Mouse (Mus musculus) T-cell, adult 66 days (primary cell): Measurements from ENCODE around the gene Lce3f. TPM values are rescaled to one million over a fixed set of nuclear protein-coding genes. Genes with fewer than 3 reads are reported as not detected.

Experiments
- total RNA-seq, 2 experiments: library from RNA; stranded (reverse); gene quantifications; 3 replicates in 1 of 2; 4 replicates in 1 of 2; pipeline ENCODE4 v1.2.4; 2023

Gene Lce3f
- total RNA-seq, result not detected

GRCm38 (mm10) chr3:92991926-92992325, at the start of gene Lce3f:
Gene Lce3f, plus strand, starts transcription at chr3:92992226.

DNA sequence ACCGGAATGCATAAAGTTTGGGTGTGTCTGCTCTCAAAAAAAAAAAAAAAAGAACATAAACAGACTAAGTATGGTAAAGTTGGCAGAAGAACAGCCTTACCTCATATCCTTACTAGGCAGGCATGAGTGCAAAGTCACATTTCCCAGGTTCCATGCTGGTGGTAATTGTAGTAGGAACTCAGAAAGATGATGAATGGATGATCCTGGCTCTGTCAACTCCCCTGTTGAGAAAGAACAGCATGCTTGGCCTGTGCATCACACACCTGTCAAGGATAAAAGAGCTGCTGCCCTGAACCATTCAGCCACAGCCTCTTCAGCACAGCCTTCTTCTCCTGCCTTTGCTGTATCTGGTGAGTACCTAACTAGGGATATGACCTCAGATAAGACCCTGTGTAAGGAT, 47.8 kb upstream of the Lce3f start, which contains the start of gene Lce3c:
TSS of gene Lce3c (plus strand) at position 301 of the 400 bp plus-strand sequence.

DNA sequence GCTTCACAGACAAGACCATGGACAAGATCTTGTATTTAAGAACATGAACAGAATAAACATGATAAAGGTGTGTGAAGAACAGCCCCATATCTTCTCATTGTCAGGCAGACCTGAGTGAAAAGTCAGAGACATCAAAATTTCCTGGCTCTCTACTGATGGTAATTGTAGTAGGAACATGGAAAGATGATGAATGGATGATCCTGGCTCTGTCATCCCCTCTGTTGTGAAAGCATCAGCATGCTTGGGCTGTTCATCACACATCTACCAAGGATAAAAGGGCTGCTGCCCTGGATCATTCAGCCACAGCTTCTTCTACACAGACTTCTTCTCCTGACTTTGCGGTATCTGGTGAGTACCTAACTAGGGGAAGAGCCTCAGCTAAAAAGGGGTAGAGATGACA, 34.9 kb upstream of the Lce3f start, which contains the start of gene Lce3d:
TSS of gene Lce3d (plus strand) at position 301 of the 400 bp plus-strand sequence.

DNA sequence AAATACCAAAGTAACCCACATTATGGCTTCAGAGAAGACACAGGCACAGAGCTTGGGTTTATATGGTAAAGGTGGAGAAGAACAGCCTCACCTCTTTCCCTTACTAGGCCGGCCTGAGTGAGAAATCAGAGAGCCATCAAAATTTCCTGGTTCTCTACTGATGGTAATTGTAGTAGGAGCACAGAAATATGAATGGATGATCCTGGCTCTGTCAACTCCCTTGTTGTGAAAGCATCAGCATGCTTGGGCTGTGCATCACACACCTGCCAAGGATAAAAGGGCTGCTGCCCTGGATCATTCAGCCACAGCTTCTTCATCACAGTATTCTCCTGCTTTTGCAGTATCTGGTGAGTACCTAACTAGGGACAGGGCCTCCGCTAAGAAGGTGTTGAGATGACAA, 25.3 kb upstream of the Lce3f start, which contains the start of gene Lce3e:
TSS of gene Lce3e (plus strand) at position 301 of the 400 bp plus-strand sequence.

DNA sequence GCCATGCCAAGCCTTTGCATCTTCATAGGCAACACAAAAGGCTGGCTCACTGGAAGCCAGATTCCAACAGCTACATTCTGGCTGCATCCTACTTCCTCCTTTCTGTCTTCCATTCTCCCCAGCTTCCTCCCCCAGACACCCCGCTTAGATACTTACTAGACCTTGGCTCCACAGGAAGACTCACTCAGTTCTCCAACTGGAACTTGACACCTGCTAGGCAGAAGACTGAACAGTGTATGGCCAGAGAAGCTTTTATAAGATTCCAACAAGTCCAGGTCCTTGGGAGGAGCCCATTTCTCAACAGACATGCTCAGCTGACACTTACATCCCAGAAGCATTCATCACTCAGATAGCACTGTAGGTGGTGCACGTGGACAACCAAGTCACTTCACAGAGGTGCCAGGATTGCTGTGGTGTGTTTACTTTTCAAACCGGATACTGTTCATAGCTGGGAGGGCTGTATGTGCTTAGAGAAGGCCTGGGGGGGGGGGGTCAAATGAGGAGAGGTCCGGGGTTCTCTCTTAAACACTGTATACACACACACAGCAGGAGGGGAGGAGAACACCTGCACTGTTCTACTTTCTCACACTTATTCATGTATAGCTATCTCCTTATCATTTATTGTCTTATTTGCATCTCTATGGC, 23.6 kb downstream of the Lce3f start, which contains the start of gene Crct1:
TSS of gene Crct1 (minus strand) at position 228 of the 645 bp plus-strand sequence.

GRCm38 (mm10) chr3:93018960-93019359, 26.9 kb downstream of the Lce3f start, which contains the start of gene Lce1m:
Gene Lce1m, minus strand, starts transcription at chr3:93019060.

Other genes starting within 250 kb of the Lce3f start
- not detected for gene Lce1g, start 239.9 kb upstream of the Lce3f start, total RNA-seq
- not detected for gene Lce1h, start 227.2 kb upstream of the Lce3f start, total RNA-seq
- not detected for gene Lce1i, start 213.3 kb upstream of the Lce3f start, total RNA-seq
- gene Lce1j, start 201.7 kb upstream of the Lce3f start, total RNA-seq, result not detected
- gene Lce1k, start 184.3 kb upstream of the Lce3f start, total RNA-seq, result not detected
- not detected for gene Kprp, start 165.0 kb upstream of the Lce3f start, total RNA-seq
- not detected for gene Lce1l, start 140.9 kb upstream of the Lce3f start, total RNA-seq
- gene 2310050C09Rik, start 122.0 kb upstream of the Lce3f start, total RNA-seq, result not detected
- not detected for gene Lce3a, start 66.0 kb upstream of the Lce3f start, total RNA-seq
- not detected for gene Lce3b, start 59.2 kb upstream of the Lce3f start, total RNA-seq
- not detected for gene Lce3c, start 47.7 kb upstream of the Lce3f start, total RNA-seq
- gene Lce3d, start 34.8 kb upstream of the Lce3f start, total RNA-seq, result not detected
- gene Lce3e, start 25.2 kb upstream of the Lce3f start, total RNA-seq, result not detected
- not detected for gene Crct1, start 23.5 kb downstream of the Lce3f start, total RNA-seq
- gene Lce1m, start 26.8 kb downstream of the Lce3f start, total RNA-seq, result not detected
- gene Gm4858, start 76.6 kb downstream of the Lce3f start, total RNA-seq, result not detected
- gene Crnn, start 152.6 kb downstream of the Lce3f start, total RNA-seq, result not detected
- gene Flg2, start 205.1 kb downstream of the Lce3f start, total RNA-seq, result not detected